Mouse (Mus musculus) retina, postnatal 7 days (tissue): ENCODE results near the gene Ttll11.

Source experiments
- DNase-seq: peaks from one replicate; pipeline ENCODE4 v3.0.0-alpha.2; 2012; ENCODE audit warnings: low read depth, low spot score

Gene Ttll11

GRCm38 (mm10) chr2:35854877-35855276 lies 124.8 kb downstream of the Ttll11 start:
- DNase-seq: no peak

DNA sequence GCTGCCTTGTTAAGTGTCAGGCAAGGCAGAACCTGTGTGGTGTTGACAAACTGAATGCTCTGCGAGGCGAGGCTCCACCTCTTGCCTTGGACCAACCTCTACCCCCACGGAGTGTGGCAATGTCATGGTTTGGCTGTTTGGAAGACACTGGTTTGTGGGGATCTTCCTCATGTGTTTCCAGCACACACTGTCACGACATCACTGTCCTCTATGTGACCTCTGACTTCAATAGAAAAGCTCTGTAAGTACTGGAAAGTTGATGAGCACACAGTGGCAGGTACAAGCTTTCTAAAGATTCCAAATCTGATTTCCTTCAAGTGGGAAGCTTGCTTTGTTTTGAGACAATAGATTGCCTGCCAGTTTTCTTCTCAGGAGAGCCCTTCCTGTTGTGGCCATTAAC lies 126.7 kb downstream of the Ttll11 start:
- DNase-seq: no peak

GRCm38 (mm10) chr2:35852164-35852509 lies 127.6 kb downstream of the Ttll11 start:
- no peak for DNase-seq

GRCm38 (mm10) chr2:35851420-35852163 lies 128.1 kb downstream of the Ttll11 start:
- DNase-seq: no peak

GRCm38 (mm10) chr2:35849632-35850230 lies 130.0 kb downstream of the Ttll11 start:
- no peak for DNase-seq

GRCm38 (mm10) chr2:35845611-35846504 lies 133.9 kb downstream of the Ttll11 start:
- no peak for DNase-seq

DNA sequence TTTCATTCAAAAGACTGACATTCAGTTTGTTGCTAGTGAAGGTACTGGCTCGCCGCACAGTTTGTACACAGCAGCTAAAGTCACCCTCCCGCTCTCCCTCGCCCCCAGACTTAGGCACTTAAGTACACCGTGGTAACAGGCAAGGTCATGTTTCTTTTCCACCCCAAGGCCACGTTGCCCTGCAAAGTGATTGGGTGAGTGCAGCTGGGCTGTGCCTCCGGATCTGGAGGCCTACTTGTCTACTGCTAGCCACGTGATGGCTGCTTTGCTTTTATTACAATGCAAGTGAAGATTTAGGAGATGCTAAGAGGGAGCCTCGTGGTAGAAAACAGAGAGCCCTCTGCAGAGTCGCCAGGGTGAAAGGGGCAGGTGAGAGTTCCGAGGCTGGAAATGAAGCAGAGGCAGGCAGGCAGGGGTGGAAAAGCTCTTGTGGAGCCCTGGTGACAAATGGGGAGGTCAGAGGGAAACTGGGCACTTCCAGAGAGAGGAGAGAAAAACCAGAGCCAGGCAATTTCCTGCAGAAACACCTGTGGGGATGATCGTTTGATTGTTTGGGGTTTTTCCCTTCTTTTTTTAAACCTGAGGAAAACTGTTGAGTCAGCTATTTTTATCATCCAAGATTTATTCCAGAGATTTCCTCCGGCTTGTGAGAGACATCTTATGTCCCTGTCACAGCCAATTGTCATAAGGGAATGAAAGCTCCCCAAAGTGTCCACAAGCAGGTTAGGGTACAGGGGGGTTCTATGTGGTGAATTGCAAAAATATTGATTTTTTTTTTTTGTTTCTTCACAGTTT lies 135.6 kb downstream of the Ttll11 start:
- no peak for DNase-seq

- DNase-seq: no peak
Measured at GRCm38 (mm10) chr2:35842780-35843474, 136.8 kb downstream of the Ttll11 start.

DNA sequence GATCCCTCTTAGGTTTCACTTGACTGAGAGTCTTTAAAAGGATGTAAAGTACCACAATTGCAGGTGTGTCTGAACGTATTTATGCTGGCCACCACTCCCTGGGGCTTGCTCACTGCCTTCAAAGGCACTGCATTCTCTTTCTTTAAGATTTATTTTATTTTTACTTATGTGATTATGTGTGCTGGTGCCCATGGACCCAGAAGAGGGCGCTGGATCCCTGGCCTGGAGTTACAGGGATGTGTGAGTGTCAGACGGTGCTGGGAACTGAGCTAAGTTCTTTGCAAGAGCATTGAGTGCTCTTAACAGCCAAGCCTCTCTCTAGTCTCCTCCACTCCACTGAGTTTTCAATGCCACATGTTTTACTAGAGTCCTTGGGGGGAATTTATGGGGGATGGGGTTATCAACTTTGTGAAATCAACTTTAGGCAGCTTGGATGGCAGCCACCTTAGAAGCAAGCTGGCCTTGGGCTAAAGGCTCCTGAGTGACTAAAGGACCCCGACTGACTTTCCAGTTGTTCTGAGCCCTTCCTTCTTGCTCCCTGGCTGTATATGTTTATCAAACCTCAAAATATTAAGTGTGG lies 137.8 kb downstream of the Ttll11 start:
- DNase-seq: no peak

DNA sequence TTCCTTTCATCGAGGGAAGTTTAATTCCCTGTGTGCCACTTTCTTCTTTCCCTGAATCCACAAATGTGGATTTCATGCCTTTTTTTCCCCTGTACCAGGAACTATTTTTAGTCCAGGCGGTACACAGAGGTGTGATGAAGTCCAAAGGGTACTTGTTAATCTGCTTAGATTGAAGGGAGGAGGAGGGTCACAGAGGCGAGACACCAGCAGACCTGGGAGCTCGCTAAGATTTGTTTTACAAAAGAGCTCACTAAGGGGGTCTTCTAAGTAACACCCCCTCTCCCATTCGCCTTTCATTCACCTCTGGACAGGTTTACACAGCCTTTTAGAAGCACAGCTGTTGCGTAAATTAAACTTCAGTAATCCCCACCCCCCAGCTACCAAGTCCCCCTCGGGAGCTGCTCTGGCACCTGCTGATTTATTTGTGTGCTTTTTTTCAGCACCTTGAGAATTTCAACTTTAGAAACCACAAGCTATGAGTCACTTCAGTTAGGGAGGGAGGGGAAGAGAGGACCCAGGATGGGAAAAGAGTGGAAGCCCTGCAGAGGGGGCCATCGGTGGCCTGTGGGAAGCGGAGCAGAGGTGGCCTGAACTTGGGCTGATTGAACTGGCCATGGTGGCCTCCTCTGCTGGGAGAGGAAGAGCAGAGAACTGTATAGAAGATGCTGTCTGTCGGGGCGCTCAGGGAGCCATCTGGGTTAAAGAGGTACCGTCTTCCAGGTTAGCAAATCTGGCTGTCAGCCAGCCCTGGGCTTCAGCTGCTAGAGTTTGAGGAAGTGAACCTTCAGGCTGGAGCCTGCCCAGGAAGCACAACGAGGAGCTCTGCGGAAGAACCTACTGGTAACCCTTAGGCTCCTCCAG lies 138.5 kb downstream of the Ttll11 start:
- DNase-seq: no peak

- no peak for DNase-seq
Measured at GRCm38 (mm10) chr2:35838751-35839479, 140.8 kb downstream of the Ttll11 start.

GRCm38 (mm10) chr2:35834198-35834913 lies 145.4 kb downstream of the Ttll11 start:
- no peak for DNase-seq

DNA sequence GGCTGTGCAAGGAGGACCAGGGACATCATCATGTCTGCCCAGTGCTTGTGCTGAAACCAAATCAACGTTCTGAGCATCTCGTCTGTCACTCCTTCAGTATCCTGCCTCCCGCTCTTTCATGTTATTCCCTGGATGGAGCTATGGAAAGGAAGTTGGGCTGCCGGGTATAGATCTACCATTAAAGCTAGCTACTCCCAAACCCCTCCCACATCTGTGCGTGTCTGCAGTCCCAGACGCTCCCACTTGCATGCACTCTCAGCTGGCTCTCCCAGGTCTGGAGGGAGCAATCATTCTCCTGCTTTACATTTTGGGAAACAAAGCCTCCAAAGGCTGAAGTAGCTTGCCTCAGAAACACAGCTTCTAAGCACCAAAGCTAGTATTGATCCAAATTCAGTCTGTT lies 146.2 kb downstream of the Ttll11 start:
- DNase-seq: no peak

- no peak for DNase-seq
Measured at GRCm38 (mm10) chr2:35832742-35833425, 146.8 kb downstream of the Ttll11 start.

DNA sequence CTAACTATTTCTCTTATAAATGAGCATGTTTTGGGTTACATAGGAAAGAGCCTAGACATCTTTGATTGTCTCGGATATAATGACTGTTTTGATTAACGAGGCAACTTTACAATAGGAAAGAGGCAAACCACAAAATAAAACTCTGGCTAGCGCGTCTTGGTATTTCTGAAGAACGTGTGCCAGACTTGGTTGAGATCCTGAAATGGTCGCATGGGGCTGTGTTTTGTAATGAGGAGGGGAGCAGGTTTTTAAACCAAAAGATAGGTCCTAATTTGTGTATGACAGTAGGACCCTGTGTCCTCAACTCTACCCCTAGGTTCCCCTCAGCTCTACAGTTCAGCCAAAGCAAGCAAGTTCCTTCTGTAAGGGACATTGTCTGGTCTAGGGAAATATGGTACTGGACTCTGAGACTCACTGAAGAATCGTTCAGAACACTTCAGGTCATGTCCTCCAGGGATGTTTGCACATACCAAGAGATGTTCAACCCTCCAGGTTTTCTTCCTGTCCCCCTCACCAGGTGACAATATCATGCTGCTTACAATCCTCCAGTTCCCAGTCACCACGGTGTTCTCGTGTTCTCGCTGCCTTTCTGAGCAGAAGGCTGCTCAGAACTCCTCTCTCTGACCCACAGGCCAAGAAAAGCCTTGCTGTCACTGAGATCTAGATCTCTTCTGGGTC lies 147.7 kb downstream of the Ttll11 start:
- DNase-seq: no peak

- no peak for DNase-seq
Measured at GRCm38 (mm10) chr2:35830966-35831903, 148.5 kb downstream of the Ttll11 start.
